Mouse (Mus musculus): ENCODE results near the gene Slk. TPM values are rescaled to one million over a fixed set of nuclear protein-coding genes. Genes with fewer than 3 reads are reported as not detected.

The Slk gene
- 5.7 and 12.1 TPM in 2 replicates for polyA plus RNA-seq (2012; rRNA removed; ENCODE audit: low replicate concordance)

DNA sequence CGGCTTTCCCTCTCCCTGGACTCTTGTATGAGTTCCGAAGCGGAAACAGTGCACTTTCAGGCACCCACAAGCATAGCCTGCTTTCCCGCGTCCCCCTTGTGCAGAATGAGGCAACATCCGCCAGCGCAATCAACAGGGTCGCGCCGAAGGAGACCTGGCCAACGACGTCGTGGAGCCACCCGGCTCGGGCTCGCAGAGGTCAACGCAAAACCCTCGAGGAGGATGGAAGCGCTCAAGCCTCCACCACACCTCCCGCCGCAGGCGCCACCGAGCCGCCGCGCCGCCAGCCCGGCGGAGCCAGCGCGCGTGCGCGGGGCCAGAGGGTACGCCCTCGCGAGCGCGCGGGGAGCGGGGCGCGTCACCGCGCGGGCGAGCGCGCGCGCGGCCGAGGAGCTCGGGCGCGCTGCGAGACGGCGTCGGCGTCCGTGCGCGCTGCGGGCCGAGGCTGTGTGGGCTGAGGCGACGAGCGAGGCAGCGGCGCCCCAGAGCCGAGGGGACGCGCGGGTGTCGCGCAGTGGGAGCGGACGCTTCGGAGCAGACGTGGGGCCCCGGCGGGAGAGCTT is at the start of gene Slk:
Slk (plus strand) TSS at position 454 of the 563 bp plus-strand sequence.

GRCm38 (mm10) chr19:47537300-47537792 is 42.1 kb upstream of the Slk start, which contains the start of gene Stn1:
Gene Stn1 (minus strand): TSS chr19:47537507.

DNA sequence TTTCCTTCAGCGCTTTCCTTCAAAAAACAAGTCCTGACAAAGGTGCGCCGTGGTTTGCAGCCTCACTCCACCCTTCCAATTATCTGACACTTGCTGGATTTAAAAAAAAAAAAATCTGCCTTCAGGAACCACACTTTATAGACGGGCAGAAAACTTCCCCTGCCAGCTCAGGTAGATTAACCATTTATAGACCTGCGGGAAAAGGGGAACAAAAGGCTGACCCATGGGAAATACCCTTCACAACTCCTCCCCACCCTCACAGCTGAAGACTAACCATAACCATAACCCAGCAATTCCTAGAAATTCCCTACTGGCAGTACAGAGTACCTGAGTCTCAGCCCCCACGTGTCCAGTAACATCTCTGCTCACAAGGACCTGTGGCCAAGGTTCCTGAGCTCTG is 112.5 kb downstream of the Slk start, which contains the start of gene Col17a1:
Col17a1 (minus strand) TSS at position 101 of the 400 bp plus-strand sequence.

Other genes with a start within 250 kb of the Slk start
- 85.9 and 94.9 TPM in 2 replicates for gene Sh3pxd2a, start 115.3 kb upstream of the Slk start, polyA plus RNA-seq (2012; rRNA removed; ENCODE audit: low replicate concordance)
- 16.1 and 17.2 TPM in 2 replicates for gene Stn1, start 42.2 kb upstream of the Slk start, polyA plus RNA-seq (2012; rRNA removed; ENCODE audit: low replicate concordance)
- gene Col17a1, start 112.4 kb downstream of the Slk start, polyA plus RNA-seq (2012; rRNA removed; ENCODE audit: low replicate concordance): 20.2 and 34.7 TPM in 2 replicates
- gene Sfr1, start 152.0 kb downstream of the Slk start, polyA plus RNA-seq (2012; rRNA removed; ENCODE audit: low replicate concordance): 52.8 and 62.7 TPM in 2 replicates

Measured in mammary gland, adult 2 months (tissue).